ENCODE assay signal across 18 mouse cellular contexts in the genomic region with DNA sequence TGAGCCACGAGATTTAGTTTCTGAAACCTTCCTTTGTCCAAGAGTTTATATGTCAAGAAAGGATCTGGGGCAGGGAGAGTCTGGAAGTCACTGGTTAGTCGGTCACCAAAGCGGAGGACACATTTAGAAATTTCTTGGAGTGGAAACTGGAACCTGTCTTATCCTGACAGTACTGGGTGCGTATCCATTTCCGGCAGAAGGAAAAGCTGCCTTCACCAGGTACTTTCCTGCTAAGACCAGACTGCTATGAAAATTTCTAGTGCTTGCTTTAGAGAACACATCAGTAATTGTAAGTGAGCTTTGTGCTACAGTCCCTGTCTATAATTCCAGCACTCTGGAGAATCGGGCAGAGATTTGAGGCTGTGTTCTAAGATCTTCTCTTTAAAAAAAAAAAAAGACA. TPM values are rescaled to one million over a fixed set of nuclear protein-coding genes. Genes with fewer than 3 reads are reported as not detected.
DNase-seq lines count a peak whose midpoint lies in the region; ATAC-seq and TF ChIP-seq lines count a peak whose summit lies in the region.
"Had no signal": no experiment of that assay in that cellular context is flagged by ENCODE, and none has a peak within 500 bp of the region (broad histone marks: within the 10 kb centered on the region; RNA-seq: fewer than 3 reads in every experiment).

No protein-coding gene starts in this region.

- H3K36me3 ChIP-seq in kidney, embryonic 15.5 days, result no peaks in the 10 kb centered on the region
- H3K36me3 ChIP-seq in midbrain, postnatal 0 days (ENCODE audit: insufficient read depth, low read length), result no peaks in the 10 kb centered on the region
- no peaks in the 10 kb centered on the region for H3K36me3 ChIP-seq in midbrain, embryonic 13.5 days
- no peaks in the 10 kb centered on the region for H3K36me3 ChIP-seq in limb, embryonic 12.5 days
- H3K36me3 ChIP-seq: heart, embryonic 12.5 days; limb, embryonic 13.5 days; liver, embryonic 15.5 days had no signal

- TF ChIP-seq CTCF in midbrain, postnatal 0 days (IDR thresholded peaks at IDR 0.05), result no peak

- WGBS in kidney, embryonic 15.5 days, result 40% methylated on average over 6 of the region's 6 CpGs
- WGBS in midbrain, postnatal 0 days, result 38% methylated on average over 6 of the region's 6 CpGs
- 42% methylated on average over 6 of the region's 6 CpGs for WGBS in midbrain, embryonic 13.5 days
- WGBS in limb, embryonic 12.5 days, result 40% methylated on average over 6 of the region's 6 CpGs

- no peak overlapping the region for H3K27ac ChIP-seq in kidney, embryonic 15.5 days
- H3K27ac ChIP-seq in midbrain, postnatal 0 days (ENCODE audit: low read depth, low read length), result no peak overlapping the region
- no peak overlapping the region for H3K27ac ChIP-seq in midbrain, embryonic 13.5 days
- H3K27ac ChIP-seq in limb, embryonic 12.5 days, result 0 out of 2 replicates have a peak overlapping the region, but pooled peaks have one; percentile 1
- H3K27ac ChIP-seq: limb, embryonic 13.5 days; liver, embryonic 15.5 days; stomach, postnatal 0 days had no signal

- no peaks in the 10 kb centered on the region for H3K27me3 ChIP-seq in kidney, embryonic 15.5 days
- no peaks in the 10 kb centered on the region for H3K27me3 ChIP-seq in midbrain, postnatal 0 days (ENCODE audit: insufficient read depth, low read length)
- H3K27me3 ChIP-seq in midbrain, embryonic 13.5 days, result no peaks in the 10 kb centered on the region
- H3K27me3 ChIP-seq in limb, embryonic 12.5 days, result peaks cover 6% of the 10 kb centered on the region; the same call in 1 of the 2 replicates
- H3K27me3 ChIP-seq: heart, embryonic 12.5 days; limb, embryonic 13.5 days; liver, embryonic 15.5 days had no signal

- peaks cover 24% of the 10 kb centered on the region for H3K4me1 ChIP-seq in kidney, embryonic 15.5 days
- no peaks in the 10 kb centered on the region for H3K4me1 ChIP-seq in midbrain, postnatal 0 days (ENCODE audit: insufficient read depth, low read length)
- H3K4me1 ChIP-seq in midbrain, embryonic 13.5 days (replicated peaks), result peaks cover 13% of the 10 kb centered on the region; the same call in 1 of the 2 replicates
- H3K4me1 ChIP-seq in limb, embryonic 12.5 days (replicated peaks), result peaks cover 27% of the 10 kb centered on the region
- H3K4me1 ChIP-seq: liver, embryonic 15.5 days had no signal

- H3K9ac ChIP-seq in kidney, embryonic 15.5 days, result no peak overlapping the region
- no peak overlapping the region for H3K9ac ChIP-seq in midbrain, postnatal 0 days (replicated peaks; ENCODE audit: low read length, poor library complexity, severe bottlenecking)
- no peak overlapping the region for H3K9ac ChIP-seq in midbrain, embryonic 13.5 days (replicated peaks)
- no peak overlapping the region for H3K9ac ChIP-seq in limb, embryonic 12.5 days (replicated peaks)
- H3K9ac ChIP-seq: heart, embryonic 12.5 days; liver, embryonic 15.5 days had no signal

- H3K9me3 ChIP-seq in kidney, embryonic 15.5 days (replicated peaks), result no peaks in the 10 kb centered on the region
- no peaks in the 10 kb centered on the region for H3K9me3 ChIP-seq in midbrain, postnatal 0 days (ENCODE audit: low read length)
- no peaks in the 10 kb centered on the region for H3K9me3 ChIP-seq in midbrain, embryonic 13.5 days
- no peaks in the 10 kb centered on the region for H3K9me3 ChIP-seq in limb, embryonic 12.5 days
- H3K9me3 ChIP-seq: heart, embryonic 12.5 days; limb, embryonic 13.5 days; liver, embryonic 15.5 days had no signal

- peak overlapping the region; percentile 33 for H3K4me2 ChIP-seq in kidney, embryonic 15.5 days
- no peak overlapping the region for H3K4me2 ChIP-seq in midbrain, postnatal 0 days (ENCODE audit: low read depth, low read length, poor library complexity, severe bottlenecking)
- no peak overlapping the region for H3K4me2 ChIP-seq in midbrain, embryonic 13.5 days (replicated peaks)
- no peak overlapping the region for H3K4me2 ChIP-seq in limb, embryonic 12.5 days
- H3K4me2 ChIP-seq: liver, embryonic 15.5 days had no signal

- no peak for ATAC-seq in kidney, embryonic 15.5 days (replicated peaks; ENCODE audit: low FRiP score)
- no peak for ATAC-seq in midbrain, postnatal 0 days (ENCODE audit: low FRiP score)
- no peak for ATAC-seq in midbrain, embryonic 13.5 days
- no peak for ATAC-seq in limb, embryonic 12.5 days (ENCODE audit: insufficient number of reproducible peaks, insufficient read depth, low FRiP score, low TSS enrichment, low read depth)
- ATAC-seq: intestine, postnatal 0 days had no signal

- no peak overlapping the region for H3K4me3 ChIP-seq in kidney, embryonic 15.5 days (replicated peaks)
- no peak overlapping the region for H3K4me3 ChIP-seq in midbrain, postnatal 0 days (ENCODE audit: low read depth, low read length)
- H3K4me3 ChIP-seq in midbrain, embryonic 13.5 days (replicated peaks), result no peak overlapping the region
- H3K4me3 ChIP-seq in limb, embryonic 12.5 days (replicated peaks), result no peak overlapping the region
- H3K4me3 ChIP-seq: heart, embryonic 12.5 days; liver, embryonic 15.5 days had no signal

- peak; percentile 33 for DNase-seq in embryo, embryonic 9.5 days (ENCODE audit: extremely low spot score)
- DNase-seq in embryo, embryonic 10.5 days (ENCODE audit: low spot score), result no peak
- DNase-seq in kidney, postnatal 14 days, result no peak
- peak; percentile 30 for DNase-seq in midbrain, postnatal 0 days (ENCODE audit: low spot score)
- DNase-seq in right cerebral cortex, adult 18-20 months, result no peak
- DNase-seq: adrenal gland, postnatal 10 days; cerebellum, adult 8-10 months; heart, postnatal 4 days; thymus, postnatal 25 days had no signal

RNA-seq across cellular contexts. Expression of a gene that starts 49.2 kb away (rescaled TPM):
- 22.6 and 24.0 TPM in 2 replicates for polyA plus RNA-seq in kidney, embryonic 15.5 days (2015; fragmentation: Nextera tagmentation; extraction: Ambion mirVana)
- total RNA-seq in midbrain, postnatal 0 days (2014; rRNA removed), result 5.8 and 7.5 TPM in 2 replicates
- polyA plus RNA-seq in midbrain, postnatal 0 days (2015; fragmentation: Nextera tagmentation; extraction: Ambion mirVana), result 1.6 and 2.3 TPM in 2 replicates
- polyA plus RNA-seq in midbrain, embryonic 13.5 days (2015; fragmentation: Nextera tagmentation; extraction: Ambion mirVana), result 3.6 and 4.0 TPM in 2 replicates
- 84.4 and 85.6 TPM in 2 replicates for polyA plus RNA-seq in limb, embryonic 12.5 days (2016; fragmentation: Nextera tagmentation; extraction: Ambion mirVana)
- total RNA-seq: neutrophil, adult 5-6 weeks had no signal

Comparison
In these comparisons a context has a peak if more than half of its experiments do, and no peak if none do; other contexts are left out.
1. DNase-seq: peak in embryo, embryonic 9.5 days (single experiment) and midbrain, postnatal 0 days (single experiment); none in embryo, embryonic 10.5 days (single experiment), kidney, postnatal 14 days (single experiment) and right cerebral cortex, adult 18-20 months (single experiment).